Mouse (Mus musculus) testis, adult 2 months (tissue): ENCODE measurements around the gene Cacna2d4.

Experiments used
- CTCF ChIP-seq: fragments of 200-500 bp; IDR thresholded peaks from 2 replicates; pipeline ENCODE4 v1.5.1; 2012; ENCODE audit warnings: low read depth, mild to moderate bottlenecking, inconsistent platforms, low read length, moderate library complexity; ENCODE audit not compliant: control insufficient read depth, insufficient read depth, insufficient replicate concordance
- POLR2A ChIP-seq: fragments of 200-500 bp; IDR thresholded peaks from 2 replicates; pipeline ENCODE4 v1.6.1; 2012; ENCODE audit warnings: low read depth, mild to moderate bottlenecking, inconsistent platforms, low read length, moderate library complexity; ENCODE audit not compliant: control insufficient read depth

DNA sequence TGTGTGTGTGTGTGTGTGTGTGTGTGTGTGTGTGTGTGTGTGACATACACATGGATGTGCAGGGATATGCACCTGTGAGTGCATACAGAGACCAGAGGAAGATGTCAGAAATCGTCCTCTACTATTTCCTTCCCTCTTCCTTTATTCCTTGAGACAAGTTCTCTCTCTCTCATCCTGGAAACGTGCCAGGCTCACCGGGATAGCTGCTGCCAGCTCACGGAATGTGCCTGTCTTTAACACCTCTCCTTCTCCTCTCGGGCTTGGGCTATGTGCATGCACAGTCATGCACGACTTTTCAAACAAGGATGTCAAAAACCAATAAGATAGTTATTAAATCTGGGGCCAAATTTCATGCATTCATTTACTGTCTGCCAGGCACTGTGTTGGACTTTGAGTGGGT lies 48.7 kb upstream of the Cacna2d4 start:
- no peak for TF ChIP-seq CTCF
- no peak for TF ChIP-seq POLR2A
